Mouse (Mus musculus) urinary bladder, postnatal 36 days (tissue): Measurements from ENCODE around the gene Cacna2d1.
A peak's percentile ranks its signal among the peaks of the same experiment; 100 is the strongest.

Experiments used
- DNase-seq, 2 experiments: peaks; one replicate each; pipeline ENCODE4 v3.0.0; 2022; ENCODE audit warnings: low spot score in 2 of 2, mixed read lengths in 1 of 2

Cacna2d1 gene

GRCm38 (mm10) chr5:16047452-16048191, 113.1 kb downstream of the Cacna2d1 start:
- DNase-seq: peak; percentile 3 to 38

GRCm38 (mm10) chr5:16056795-16057194, 122.3 kb downstream of the Cacna2d1 start:
- DNase-seq: no peak

- no peak for DNase-seq
These were observed 128.3 kb downstream of the Cacna2d1 start for GRCm38 (mm10) chr5:16062773-16063172.

- DNase-seq: no peak
These were observed 128.8 kb downstream of the Cacna2d1 start for GRCm38 (mm10) chr5:16063273-16063672.

- no peak for DNase-seq
These were observed 129.5 kb downstream of the Cacna2d1 start for GRCm38 (mm10) chr5:16063949-16064348.

GRCm38 (mm10) chr5:16065816-16066215, 131.3 kb downstream of the Cacna2d1 start:
- DNase-seq: no peak

- DNase-seq: no peak
These were observed 147.8 kb downstream of the Cacna2d1 start for GRCm38 (mm10) chr5:16082253-16082652.

- no peak for DNase-seq
These were observed 152.8 kb downstream of the Cacna2d1 start for GRCm38 (mm10) chr5:16086979-16087902.

- no peak for DNase-seq
These were observed 153.5 kb downstream of the Cacna2d1 start for GRCm38 (mm10) chr5:16087995-16088394.

- DNase-seq: no peak
These were observed 158.0 kb downstream of the Cacna2d1 start for GRCm38 (mm10) chr5:16092540-16092939.

GRCm38 (mm10) chr5:16093071-16093693, 158.7 kb downstream of the Cacna2d1 start:
- no peak for DNase-seq

GRCm38 (mm10) chr5:16095345-16095744, 160.9 kb downstream of the Cacna2d1 start:
- no peak for DNase-seq

- DNase-seq: no peak
These were observed 164.3 kb downstream of the Cacna2d1 start for GRCm38 (mm10) chr5:16098766-16099165.

- no peak for DNase-seq
These were observed 167.3 kb downstream of the Cacna2d1 start for GRCm38 (mm10) chr5:16101820-16102219.

- no peak for DNase-seq
These were observed 171.2 kb downstream of the Cacna2d1 start for GRCm38 (mm10) chr5:16105701-16106100.

- no peak for DNase-seq
These were observed 176.2 kb downstream of the Cacna2d1 start for GRCm38 (mm10) chr5:16110643-16111042.

GRCm38 (mm10) chr5:16113879-16114278, 179.4 kb downstream of the Cacna2d1 start:
- DNase-seq: no peak

- DNase-seq: no peak
These were observed 186.8 kb downstream of the Cacna2d1 start for GRCm38 (mm10) chr5:16121334-16121733.

- no peak for DNase-seq
These were observed 187.6 kb downstream of the Cacna2d1 start for GRCm38 (mm10) chr5:16122110-16122509.

GRCm38 (mm10) chr5:16134286-16135094, 200.0 kb downstream of the Cacna2d1 start:
- no peak for DNase-seq

- no peak for DNase-seq
These were observed 201.5 kb downstream of the Cacna2d1 start for GRCm38 (mm10) chr5:16135986-16136385.
